24 mouse cellular contexts compared by ENCODE assay signal in genomic region chr11:101645043-101645410, GRCm38 (mm10). TPM values are rescaled to one million over a fixed set of nuclear protein-coding genes. Genes with fewer than 3 reads are reported as not detected.
DNase-seq lines count a peak whose midpoint lies in the region; ATAC-seq and TF ChIP-seq lines count a peak whose summit lies in the region.
"Not testable (repeated sequence)": the region's sequence is repeated elsewhere in the genome, so short reads cannot be mapped to it uniquely, and the experiment has no call there.
"Had no signal": no experiment of that assay in that cellular context is flagged by ENCODE, and none has a peak within 500 bp of the region (broad histone marks: within the 10 kb centered on the region; RNA-seq: fewer than 3 reads in every experiment).

No protein-coding gene starts in this region.

- H3K27me3 ChIP-seq in MEL (ENCODE audit: control insufficient read depth in 1 of 2, insufficient read depth in 2 of 2, low read length in 2 of 2); forebrain, embryonic 13.5 days; heart, embryonic 12.5 days (replicated peaks); hindbrain, embryonic 13.5 days; limb, embryonic 15.5 days; lung, embryonic 16.5 days (ENCODE audit: control insufficient read depth, insufficient read depth, low read depth, low read length); neural tube, embryonic 14.5 days (ENCODE audit: control insufficient read depth, insufficient read depth, low read length): not testable (repeated sequence)

- not testable (repeated sequence) for H3K4me1 ChIP-seq in MEL (ENCODE audit: control insufficient read depth in 1 of 2, insufficient read depth in 2 of 2, low read length in 2 of 2); heart, embryonic 12.5 days (replicated peaks); limb, embryonic 15.5 days; lung, embryonic 16.5 days (replicated peaks; ENCODE audit: control insufficient read depth, insufficient read depth, low read length); neural tube, embryonic 14.5 days (ENCODE audit: control insufficient read depth, insufficient read depth, low read length)
- peaks cover 14% of the 10 kb centered on the region; the same call in 1 of the 2 replicates for H3K4me1 ChIP-seq in forebrain, embryonic 13.5 days
- peaks cover 12% of the 10 kb centered on the region; the same call in 1 of the 2 replicates for H3K4me1 ChIP-seq in hindbrain, embryonic 13.5 days (replicated peaks)

- H3K4me3 ChIP-seq in MEL (ENCODE audit: control insufficient read depth in 1 of 2, insufficient read depth in 1 of 2, low read depth in 2 of 2, low read length in 2 of 2); forebrain, embryonic 13.5 days; heart, embryonic 12.5 days; hindbrain, embryonic 13.5 days; limb, embryonic 15.5 days; lung, embryonic 16.5 days (ENCODE audit: low read length); neural tube, embryonic 14.5 days (ENCODE audit: low read depth, low read length): not testable (repeated sequence)

- not testable (repeated sequence) for H3K9me3 ChIP-seq in MEL (replicated peaks; ENCODE audit: insufficient read depth, low read length); forebrain, embryonic 13.5 days (replicated peaks); heart, embryonic 12.5 days (replicated peaks); hindbrain, embryonic 13.5 days; limb, embryonic 15.5 days; lung, embryonic 16.5 days (ENCODE audit: control insufficient read depth, low read length); neural tube, embryonic 14.5 days (ENCODE audit: control insufficient read depth, low read length)

- TF ChIP-seq RAD21 in MEL (IDR thresholded peaks at IDR 0.05; ENCODE audit: low read depth, low read length): not testable (repeated sequence)

- not testable (repeated sequence) for TF ChIP-seq EP300 in MEL (IDR thresholded peaks at IDR 0.05; ENCODE audit: low read depth in 1 of 2, low read length in 2 of 2)

- H3K4me2 ChIP-seq in forebrain, embryonic 13.5 days; heart, embryonic 12.5 days; hindbrain, embryonic 13.5 days; limb, embryonic 15.5 days; lung, embryonic 16.5 days (ENCODE audit: low read depth, low read length); neural tube, embryonic 14.5 days (ENCODE audit: low read depth, low read length): not testable (repeated sequence)

- 4% methylated on average over 4 of the region's 4 CpGs for WGBS in forebrain, embryonic 13.5 days
- 2% methylated on average over 4 of the region's 4 CpGs for WGBS in heart, embryonic 12.5 days
- 7% methylated on average over 4 of the region's 4 CpGs for WGBS in hindbrain, embryonic 13.5 days
- 0% methylated on average over 4 of the region's 4 CpGs for WGBS in limb, embryonic 15.5 days
- WGBS in lung, embryonic 16.5 days: 0% methylated on average over 4 of the region's 4 CpGs
- WGBS in neural tube, embryonic 14.5 days: 5% methylated on average over 4 of the region's 4 CpGs

- H3K36me3 ChIP-seq in MEL (ENCODE audit: control insufficient read depth in 1 of 2, insufficient read depth in 2 of 2, low read length in 2 of 2): peaks cover 0 to 11% of the 10 kb centered on the region in 2 experiments; a peak in 2 of 4 replicates
- H3K36me3 ChIP-seq in forebrain, embryonic 13.5 days (ENCODE audit: poor library complexity, severe bottlenecking); heart, embryonic 12.5 days; hindbrain, embryonic 13.5 days; limb, embryonic 15.5 days; lung, embryonic 16.5 days (ENCODE audit: control insufficient read depth, insufficient read depth, low read length); neural tube, embryonic 14.5 days (ENCODE audit: control insufficient read depth, insufficient read depth, low read length): not testable (repeated sequence)

- DNase-seq in MEL (ENCODE audit: low read depth, low spot score): peak; percentile 91

- not testable (repeated sequence) for H3K79me2 ChIP-seq in MEL (ENCODE audit: control insufficient read depth, insufficient read depth, low read length, poor library complexity)

- peak in 1 of 2 experiments; percentile 35; a peak in 1 of 4 replicates for TF ChIP-seq POLR2A in MEL (IDR thresholded peaks at IDR 0.05; ENCODE audit: control insufficient read depth in 1 of 2, insufficient read depth in 1 of 2, low read depth in 1 of 2, low read length in 2 of 2, poor library complexity in 1 of 2)

- not testable (repeated sequence) for H3K27ac ChIP-seq in MEL (ENCODE audit: control insufficient read depth, low read depth, low read length)
- H3K27ac ChIP-seq in forebrain, embryonic 13.5 days: peak overlapping the region; percentile 65
- H3K27ac ChIP-seq in heart, embryonic 12.5 days (ENCODE audit: poor library complexity, severe bottlenecking): peak overlapping the region; percentile 51
- H3K27ac ChIP-seq in hindbrain, embryonic 13.5 days: peak overlapping the region; percentile 79
- H3K27ac ChIP-seq in limb, embryonic 15.5 days: peak overlapping the region; percentile 54; the same call in 1 of the 2 replicates
- peak overlapping the region; percentile 36; the same call in 1 of the 2 replicates for H3K27ac ChIP-seq in lung, embryonic 16.5 days (ENCODE audit: low read length)
- H3K27ac ChIP-seq in neural tube, embryonic 14.5 days (ENCODE audit: low read depth, low read length): peak overlapping the region; percentile 52

- not testable (repeated sequence) for H3K9ac ChIP-seq in MEL (ENCODE audit: control insufficient read depth, low read depth, low read length, poor library complexity, severe bottlenecking); forebrain, embryonic 13.5 days; heart, embryonic 12.5 days; hindbrain, embryonic 13.5 days; limb, embryonic 15.5 days; lung, embryonic 16.5 days (ENCODE audit: low read length); neural tube, embryonic 14.5 days (replicated peaks; ENCODE audit: low read depth, low read length)

- ATAC-seq in forebrain, embryonic 13.5 days; heart, embryonic 12.5 days (ENCODE audit: insufficient number of reproducible peaks, low FRiP score); hindbrain, embryonic 13.5 days (ENCODE audit: low FRiP score); limb, embryonic 15.5 days (ENCODE audit: insufficient number of reproducible peaks, low FRiP score, low TSS enrichment, low read depth); lung, embryonic 16.5 days (ENCODE audit: low read depth); neural tube, embryonic 14.5 days (ENCODE audit: low read depth): not testable (repeated sequence)

- not testable (repeated sequence) for TF ChIP-seq CTCF in MEL (IDR thresholded peaks at IDR 0.05 in 2 of 3, conservative IDR thresholded peaks at IDR 0.05 in 1 of 3; ENCODE audit: control insufficient read depth in 1 of 3, insufficient read depth in 1 of 3, low read depth in 2 of 3, low read length in 3 of 3, poor library complexity in 1 of 3, severe bottlenecking in 1 of 3)

RNA-seq across cellular contexts. Expression of gene Rdm1, which starts 18.0 kb away (rescaled TPM):
- 6.5 and 6.7 TPM in 2 replicates for total RNA-seq in MEL (2012; rRNA removed)
- polyA plus RNA-seq in MEL (2012; ENCODE audit: insufficient read depth in 1 of 2, insufficient read length in 2 of 2, low read depth in 1 of 2, low replicate concordance in 2 of 2, missing spikeins in 1 of 2): 1 to 10 TPM in 1 of 2 experiments, not detected in 1; 6.8 TPM
- 48.9 and 52.6 TPM in 2 replicates for polyA plus RNA-seq in forebrain, embryonic 13.5 days (2015; fragmentation: Nextera tagmentation; extraction: Ambion mirVana)
- 28.3 and 36.2 TPM in 2 replicates for polyA plus RNA-seq in heart, embryonic 12.5 days (2016; fragmentation: Nextera tagmentation; extraction: Ambion mirVana)
- 15.5 and 18.9 TPM in 2 replicates for polyA plus RNA-seq in hindbrain, embryonic 13.5 days (2015; fragmentation: Nextera tagmentation; extraction: Ambion mirVana)
- polyA plus RNA-seq in limb, embryonic 15.5 days (2015; fragmentation: Nextera tagmentation; extraction: Ambion mirVana): 44.1 and 47.8 TPM in 2 replicates
- polyA plus RNA-seq in lung, embryonic 16.5 days (2015; fragmentation: Nextera tagmentation; extraction: Ambion mirVana): 52.0 and 52.1 TPM in 2 replicates
- polyA plus RNA-seq in neural tube, embryonic 14.5 days (2014; fragmentation: Nextera tagmentation; extraction: Ambion mirVana): 9.4 and 11.1 TPM in 2 replicates

RNA-seq across cellular contexts. Expression of gene Arl4d, which starts 20.3 kb away (rescaled TPM):
- 0.23 and 0.33 TPM in 2 replicates for total RNA-seq in MEL (2012; rRNA removed)
- polyA plus RNA-seq in MEL (2012; ENCODE audit: insufficient read depth in 1 of 2, insufficient read length in 2 of 2, low read depth in 1 of 2, low replicate concordance in 2 of 2, missing spikeins in 1 of 2): under 1 TPM in 1 of 2 experiments, not detected in 1; 0.17 TPM
- 32.5 and 40.6 TPM in 2 replicates for polyA plus RNA-seq in forebrain, embryonic 13.5 days (2015; fragmentation: Nextera tagmentation; extraction: Ambion mirVana)
- polyA plus RNA-seq in heart, embryonic 12.5 days (2016; fragmentation: Nextera tagmentation; extraction: Ambion mirVana): 10.0 and 10.3 TPM in 2 replicates
- 8.0 and 10.7 TPM in 2 replicates for polyA plus RNA-seq in hindbrain, embryonic 13.5 days (2015; fragmentation: Nextera tagmentation; extraction: Ambion mirVana)
- polyA plus RNA-seq in limb, embryonic 15.5 days (2015; fragmentation: Nextera tagmentation; extraction: Ambion mirVana): 6.1 and 7.2 TPM in 2 replicates
- polyA plus RNA-seq in lung, embryonic 16.5 days (2015; fragmentation: Nextera tagmentation; extraction: Ambion mirVana): 6.8 and 7.4 TPM in 2 replicates
- polyA plus RNA-seq in neural tube, embryonic 14.5 days (2014; fragmentation: Nextera tagmentation; extraction: Ambion mirVana): 6.0 and 7.5 TPM in 2 replicates

RNA-seq across cellular contexts. Expression of gene Gm11634, which starts 46.0 kb away (rescaled TPM):
- total RNA-seq in MEL (2012; rRNA removed): not detected in 2 replicates
- not detected for polyA plus RNA-seq in MEL (2012; ENCODE audit: insufficient read depth in 1 of 2, insufficient read length in 2 of 2, low read depth in 1 of 2, low replicate concordance in 2 of 2, missing spikeins in 1 of 2)
- polyA plus RNA-seq in forebrain, embryonic 13.5 days (2015; fragmentation: Nextera tagmentation; extraction: Ambion mirVana): not detected in 2 replicates
- polyA plus RNA-seq in heart, embryonic 12.5 days (2016; fragmentation: Nextera tagmentation; extraction: Ambion mirVana): not detected in 2 replicates
- not detected in 2 replicates for polyA plus RNA-seq in hindbrain, embryonic 13.5 days (2015; fragmentation: Nextera tagmentation; extraction: Ambion mirVana)
- polyA plus RNA-seq in limb, embryonic 15.5 days (2015; fragmentation: Nextera tagmentation; extraction: Ambion mirVana): not detected in 2 replicates
- not detected in 2 replicates for polyA plus RNA-seq in lung, embryonic 16.5 days (2015; fragmentation: Nextera tagmentation; extraction: Ambion mirVana)
- polyA plus RNA-seq in neural tube, embryonic 14.5 days (2014; fragmentation: Nextera tagmentation; extraction: Ambion mirVana): not detected in 2 replicates
- total RNA-seq: adrenal gland, postnatal 10 days; CH12.LX; common myeloid progenitor, adult 5-6 weeks; forebrain, postnatal 0 days; gastrocnemius, postnatal 4 days; hematopoietic stem cell, adult 5-6 weeks; layer of hippocampus, postnatal 10 days; left cerebral cortex, adult 8-10 months; megakaryocyte, adult 5-6 weeks had no signal
- polyA plus RNA-seq: activated CD4-positive, CD25-positive, alpha-beta regulatory T cell, adult 4 months; embryonic facial prominence, embryonic 10.5 days; forebrain, postnatal 0 days; heart, embryonic 11.5 days; intestine, embryonic 16.5 days; kidney, embryonic 14.5 days; large intestine, adult 2 months; limb, embryonic 10.5 days; liver, embryonic 11.5 days had no signal
